Mouse (Mus musculus) thymus, adult 2 months (tissue): Measurements from ENCODE around the gene AU040320.

Experiments used
- CTCF ChIP-seq: fragments of 200-500 bp; IDR thresholded peaks from 2 replicates; pipeline ENCODE4 v1.5.1; 2012; ENCODE audit warnings: mild to moderate bottlenecking, control low read depth, low read length, moderate library complexity, borderline replicate concordance; ENCODE audit not compliant: control insufficient read depth, poor library complexity, insufficient read depth; ENCODE audit errors: extremely low read depth
- POLR2A ChIP-seq: fragments of 200-500 bp; IDR thresholded peaks from 2 replicates; pipeline ENCODE4 v1.6.1; 2012; ENCODE audit warnings: mild to moderate bottlenecking, low read length, control low read depth, moderate library complexity; ENCODE audit not compliant: control insufficient read depth, poor library complexity, insufficient read depth; ENCODE audit errors: extremely low read depth

GRCm38 (mm10) chr4:126753268-126754230 lies at the start of gene AU040320, which contains the start of gene Ncdn:
- TF ChIP-seq CTCF: 0 out of 2 replicates have a peak, but pooled peaks have one; percentile 19
- TF ChIP-seq POLR2A: peak; percentile 56
